Mouse (Mus musculus) CH12.LX (cell line): ENCODE measurements around the gene Cracr2a. TPM values are rescaled to one million over a fixed set of nuclear protein-coding genes. Genes with fewer than 3 reads are reported as not detected.

Experiments
- DNase-seq: peaks from one replicate; pipeline ENCODE4 v3.0.0-alpha.2; 2013; ENCODE audit errors: extremely low read depth
- H3K27ac ChIP-seq: 2 replicates; pipeline ENCODE4 v1.5.1; 2012; ENCODE audit warnings: low read depth, mild to moderate bottlenecking, control low read depth, moderate library complexity; ENCODE audit not compliant: insufficient read depth
- H3K27me3 ChIP-seq: replicated peaks from 2 replicates; pipeline ENCODE3; 2012; ENCODE audit warnings: inconsistent platforms
- H3K36me3 ChIP-seq, 2 experiments: replicated peaks in 1 of 2; 2 replicates each; pipeline versions ENCODE3 to v1.6.1; 2012; ENCODE audit warnings: inconsistent platforms in 1 of 2, low read length in 1 of 2, mild to moderate bottlenecking in 1 of 2, mixed read lengths in 1 of 2, moderate library complexity in 1 of 2; ENCODE audit not compliant: control insufficient read depth in 1 of 2, insufficient read depth in 1 of 2
- H3K4me1 ChIP-seq, 2 experiments: 2 replicates each; pipeline ENCODE4 v1.6.1; 2012; ENCODE audit warnings: inconsistent platforms in 1 of 2, moderate library complexity in 1 of 2; ENCODE audit not compliant: insufficient read depth in 2 of 2, control insufficient read depth in 1 of 2
- H3K4me2 ChIP-seq: 2 replicates; pipeline ENCODE4 v1.6.1; 2012; ENCODE audit warnings: low read depth, mild to moderate bottlenecking, control low read depth; ENCODE audit not compliant: poor library complexity, insufficient read depth, severe bottlenecking
- H3K4me3 ChIP-seq, 3 experiments: fragments of 150-350 bp in 1 of 3; sonication (generic) in 1 of 3; replicated peaks in 1 of 3; 2 replicates each; pipeline versions ENCODE3 to v1.5.1; 2011 to 2012; ENCODE audit warnings: low read depth in 2 of 3, low read length in 2 of 3, mild to moderate bottlenecking in 2 of 3, moderate library complexity in 2 of 3, control low read depth in 1 of 3, improper control_type of control experiment in 1 of 3, inconsistent platforms in 1 of 3, mixed read lengths in 1 of 3; ENCODE audit not compliant: poor library complexity in 1 of 3
- H3K79me2 ChIP-seq: replicated peaks from 2 replicates; pipeline ENCODE4 v1.6.1; 2012; ENCODE audit warnings: mild to moderate bottlenecking, moderate library complexity; ENCODE audit not compliant: control insufficient read depth, poor library complexity, insufficient read depth, severe bottlenecking; ENCODE audit errors: extremely low read depth
- H3K9ac ChIP-seq: 2 replicates; pipeline ENCODE4 v1.6.1; 2012; ENCODE audit warnings: low read depth, mild to moderate bottlenecking, control low read depth, moderate library complexity; ENCODE audit not compliant: insufficient read depth
- H3K9me3 ChIP-seq: replicated peaks from 2 replicates; pipeline ENCODE3; 2012; ENCODE audit warnings: low read length, inconsistent platforms, mixed read lengths
- CHD1 ChIP-seq: IDR thresholded peaks from 2 replicates; pipeline ENCODE4 v1.6.1; 2012; ENCODE audit warnings: low read depth, low read length, improper control_type of control experiment, inconsistent platforms
- CHD2 ChIP-seq: IDR thresholded peaks from 2 replicates; pipeline ENCODE4 v1.6.1; 2011; ENCODE audit warnings: low read length, improper control_type of control experiment
- ELF1 ChIP-seq: IDR thresholded peaks from 2 replicates; pipeline ENCODE4 v1.6.1; 2014; ENCODE audit warnings: low read depth, mild to moderate bottlenecking, inconsistent platforms, low read length, improper control_type of control experiment
- HCFC1 ChIP-seq: IDR thresholded peaks from 2 replicates; pipeline ENCODE4 v1.6.1; 2012; ENCODE audit warnings: low read depth, mild to moderate bottlenecking, inconsistent platforms, low read length, improper control_type of control experiment
- MAFK ChIP-seq: IDR thresholded peaks from 2 replicates; pipeline ENCODE4 v1.6.1; 2011; ENCODE audit warnings: low read length, improper control_type of control experiment; ENCODE audit not compliant: insufficient replicate concordance
- MAZ ChIP-seq: IDR thresholded peaks from 2 replicates; pipeline ENCODE4 v1.6.1; 2012; ENCODE audit warnings: low read depth, mild to moderate bottlenecking, inconsistent platforms, low read length, improper control_type of control experiment, moderate library complexity
- MXI1 ChIP-seq: IDR thresholded peaks from 2 replicates; pipeline ENCODE4 v1.6.1; 2011; ENCODE audit warnings: mild to moderate bottlenecking, low read depth, low read length, improper control_type of control experiment
- MYC ChIP-seq: IDR thresholded peaks from 2 replicates; pipeline ENCODE4 v1.6.1; 2011; ENCODE audit warnings: low read depth, mild to moderate bottlenecking, improper control_type of control experiment, low read length
- NELFE ChIP-seq: IDR thresholded peaks from 2 replicates; pipeline ENCODE4 v1.6.1; 2011; ENCODE audit warnings: low read depth, low read length, improper control_type of control experiment
- POLR2A ChIP-seq: IDR thresholded peaks from 2 replicates; pipeline ENCODE4 v1.6.1; 2011; ENCODE audit warnings: low read depth, mild to moderate bottlenecking, improper control_type of control experiment, low read length
- POLR2AphosphoS2 ChIP-seq: IDR thresholded peaks from 2 replicates; pipeline ENCODE4 v1.6.1; 2011; ENCODE audit warnings: low read depth, low read length, improper control_type of control experiment
- RAD21 ChIP-seq: IDR thresholded peaks from 2 replicates; pipeline ENCODE4 v1.6.1; 2011; ENCODE audit warnings: low read depth, mild to moderate bottlenecking, low read length, improper control_type of control experiment, moderate library complexity
- RCOR1 ChIP-seq: conservative IDR thresholded peaks from 2 replicates; pipeline ENCODE4 v1.6.1; 2012; ENCODE audit warnings: low read depth, mild to moderate bottlenecking, inconsistent platforms, low read length, improper control_type of control experiment
- SMC3 ChIP-seq: IDR thresholded peaks from 2 replicates; pipeline ENCODE4 v1.6.1; 2011; ENCODE audit warnings: low read depth, low read length, improper control_type of control experiment
- UBTF ChIP-seq: IDR thresholded peaks from 2 replicates; pipeline ENCODE4 v1.6.1; 2012; ENCODE audit warnings: low read depth, mild to moderate bottlenecking, inconsistent platforms, low read length, improper control_type of control experiment, moderate library complexity
- USF1 ChIP-seq: IDR thresholded peaks from 2 replicates; pipeline ENCODE4 v1.6.1; 2014; ENCODE audit warnings: low read depth, mild to moderate bottlenecking, inconsistent platforms, low read length, improper control_type of control experiment
- USF2 ChIP-seq: conservative IDR thresholded peaks from 2 replicates; pipeline ENCODE4 v1.6.1; 2011; ENCODE audit warnings: low read depth, low read length, improper control_type of control experiment
- ZKSCAN1 ChIP-seq: IDR thresholded peaks from 2 replicates; pipeline ENCODE4 v1.6.1; 2012; ENCODE audit warnings: low read depth, inconsistent platforms, low read length, improper control_type of control experiment, borderline replicate concordance
- ZMIZ1 ChIP-seq: IDR thresholded peaks from 2 replicates; pipeline ENCODE4 v1.6.1; 2012; ENCODE audit warnings: low read depth, mild to moderate bottlenecking, inconsistent platforms, low read length, improper control_type of control experiment
- ZNF384 ChIP-seq: IDR thresholded peaks from 2 replicates; pipeline ENCODE4 v1.6.1; 2012; ENCODE audit warnings: low read depth, low read length, improper control_type of control experiment, inconsistent platforms
- dilution Hi-C: fragments of 300-500 bp; cut with MboI; formaldehyde crosslinking; loops from 2 replicates; pipeline ENCODE4 v1.14.3; 2020; ENCODE audit warnings: low sequenced_read_pairs; ENCODE audit not compliant: extremely low pct_unique_long_range_greater_than_20kb, extremely low pct_ligation_motif_present
- in situ Hi-C: fragments of 300-500 bp; cut with MboI; formaldehyde crosslinking; loops from 3 replicates; pipeline ENCODE4 v1.14.3; 2019; ENCODE audit warnings: low sequenced_read_pairs, low pct_ligation_motif_present, low pct_unique_long_range_greater_than_20kb, mixed read lengths
- polyA plus RNA-seq: library from polyadenylated mRNA; unstranded; fragments of >175 nt; gene quantifications from 2 replicates; pipeline ENCODE4 v1.2.1, GENCODE M21; 2012; ENCODE audit warnings: low read depth; ENCODE audit not compliant: insufficient read length
- total RNA-seq, 2 experiments: library from RNA; depleted of rRNA; stranded (reverse); fragments of 300-350 nt in 1 of 2; fragments of >200 nt in 1 of 2; gene quantifications; 2 replicates each; pipeline ENCODE4 v1.2.3; 2012 to 2014

The Cracr2a gene
- total and polyA plus RNA-seq, 3 experiments, result 1.2 to 1.6 (median 1.5) TPM

DNA sequence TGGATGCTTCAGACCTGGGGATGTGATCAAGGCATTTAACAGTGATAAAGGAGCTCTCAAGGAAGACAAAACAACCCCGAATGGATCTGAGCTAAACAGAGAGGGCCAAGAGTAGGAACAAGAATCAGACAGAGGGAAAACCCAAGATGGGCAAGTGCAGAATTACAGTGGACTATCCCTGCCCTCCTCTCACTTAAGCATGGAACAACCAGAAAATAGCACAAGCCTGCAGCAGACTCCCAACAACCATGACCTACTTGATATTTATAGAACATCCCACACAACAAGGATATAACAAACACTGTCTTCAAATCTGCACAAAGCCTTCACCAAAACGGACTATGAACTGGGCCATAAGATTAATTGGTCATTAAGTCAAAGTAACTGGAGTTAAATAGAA lies 23.0 kb upstream of the Cracr2a start:
- peaks cover 0 to 4% of the 10 kb centered on the region in 2 experiments; a peak in 2 of 4 replicates for H3K4me1 ChIP-seq
- no peaks in the 10 kb centered on the region for H3K36me3 ChIP-seq
- DNase-seq, result no peak
- no peaks in the 10 kb centered on the region for H3K79me2 ChIP-seq
- no peak for TF ChIP-seq HCFC1
- no peak for TF ChIP-seq ZMIZ1
- TF ChIP-seq, all 38 proteins: peak for 0
- dilution Hi-C loops, result no loop called here
- Histone ChIP-seq H3K4me3 (no peak overlapping the region), H3K9me3 (no peaks in the 10 kb centered on the region), H3K9ac (no peak overlapping the region), H3K27ac (no peak overlapping the region), H3K27me3 (peaks cover 54% of the 10 kb centered on the region), H3K4me2 (no peak overlapping the region)
- in situ Hi-C loops, result loop anchor here (25.0 kb wide), 1 partner anchor 374 kb away; no protein-coding TSS in a partner anchor

- Histone ChIP-seq H3K9me3 (no peaks in the 10 kb centered on the region), H3K79me2 (no peaks in the 10 kb centered on the region), H3K27me3 (peaks cover 54% of the 10 kb centered on the region), H3K4me3 (no peak overlapping the region), H3K4me2 (no peak overlapping the region; the same call in 1 of the 2 replicates), H3K4me1 (peaks cover 0 to 4% of the 10 kb centered on the region in 2 experiments; a peak in 2 of 4 replicates), H3K36me3 (no peaks in the 10 kb centered on the region), H3K27ac (no peak overlapping the region), H3K9ac (no peak overlapping the region)
- in situ Hi-C loops (loop anchor here (25.0 kb wide), 1 partner anchor 373 kb away; no protein-coding TSS in a partner anchor), dilution Hi-C loops (no loop called here)
- no peak for DNase-seq
- TF ChIP-seq USF2 (no peak), MYC (no peak), ZKSCAN1 (no peak), UBTF (no peak), SMC3 (no peak), POLR2A (no peak), ZNF384 (no peak), NELFE (no peak), MAZ (no peak), RCOR1 (no peak), MAFK (no peak), POLR2AphosphoS2 (no peak), USF1 (no peak), MXI1 (no peak), RAD21 (no peak), CHD1 (no peak), CHD2 (no peak), ELF1 (no peak)
Measured at GRCm38 (mm10) chr6:127539226-127539625, 21.9 kb upstream of the Cracr2a start.
